Mouse (Mus musculus): ENCODE data around the gene Rapgef3. TPM values are rescaled to one million over a fixed set of nuclear protein-coding genes. Genes with fewer than 3 reads are reported as not detected.
A peak's percentile ranks its signal among the peaks of the same experiment; 100 is the strongest.

Rapgef3 gene
- polyA plus RNA-seq, 1 experiment from 2014 or later: 6.4 TPM

- no peak overlapping the region for H3K4me3 ChIP-seq
- no peaks in the 10 kb centered on the region for H3K27me3 ChIP-seq (ENCODE audit: low read depth, poor library complexity, severe bottlenecking)
- H3K4me1 ChIP-seq: peaks cover 28% of the 10 kb centered on the region
- no peak overlapping the region for H3K27ac ChIP-seq
- no peaks in the 10 kb centered on the region for H3K9me3 ChIP-seq (replicated peaks)
- 87% methylated on average over 4 of the region's 4 CpGs for WGBS
- no peaks in the 10 kb centered on the region for H3K36me3 ChIP-seq
- DNase-seq (ENCODE audit: low spot score): no peak
Measured at GRCm38 (mm10) chr15:97747486-97747885, 20.3 kb downstream of the Rapgef3 start.

GRCm38 (mm10) chr15:97746748-97747147, 21.0 kb downstream of the Rapgef3 start:
- no peaks in the 10 kb centered on the region for H3K27me3 ChIP-seq (ENCODE audit: low read depth, poor library complexity, severe bottlenecking)
- H3K4me1 ChIP-seq: peaks cover 31% of the 10 kb centered on the region
- no peaks in the 10 kb centered on the region for H3K36me3 ChIP-seq
- no peak for DNase-seq (ENCODE audit: low spot score)
- no peaks in the 10 kb centered on the region for H3K9me3 ChIP-seq (replicated peaks)
- no peak overlapping the region for H3K4me3 ChIP-seq
- no peak overlapping the region for H3K27ac ChIP-seq
- WGBS: 95% methylated on average over 24 of the region's 24 CpGs

GRCm38 (mm10) chr15:97746278-97746677, 21.5 kb downstream of the Rapgef3 start:
- peaks cover 31% of the 10 kb centered on the region for H3K4me1 ChIP-seq
- H3K27me3 ChIP-seq (ENCODE audit: low read depth, poor library complexity, severe bottlenecking): no peaks in the 10 kb centered on the region
- no peak overlapping the region for H3K4me3 ChIP-seq
- H3K9me3 ChIP-seq (replicated peaks): no peaks in the 10 kb centered on the region
- no peaks in the 10 kb centered on the region for H3K36me3 ChIP-seq
- no peak overlapping the region for H3K27ac ChIP-seq
- DNase-seq (ENCODE audit: low spot score): no peak
- 93% methylated on average over 10 of the region's 10 CpGs for WGBS

- Histone ChIP-seq H3K36me3 (no peaks in the 10 kb centered on the region), H3K27me3 (ENCODE audit: low read depth, poor library complexity, severe bottlenecking) (no peaks in the 10 kb centered on the region), H3K27ac (peak overlapping the region; percentile 3; the same call in 1 of the 2 replicates), H3K9me3 (replicated peaks) (no peaks in the 10 kb centered on the region), H3K4me1 (peaks cover 25% of the 10 kb centered on the region), H3K4me3 (no peak overlapping the region)
- DNase-seq (ENCODE audit: low spot score): no peak
- WGBS: 81% methylated on average over 10 of the region's 10 CpGs
Measured at GRCm38 (mm10) chr15:97745331-97745730, 22.4 kb downstream of the Rapgef3 start.

GRCm38 (mm10) chr15:97744930-97745329, 22.8 kb downstream of the Rapgef3 start:
- H3K27ac ChIP-seq: 0 out of 2 replicates have a peak overlapping the region, but pooled peaks have one; percentile 3

GRCm38 (mm10) chr15:97743961-97744525, 23.7 kb downstream of the Rapgef3 start:
- H3K36me3 ChIP-seq: no peaks in the 10 kb centered on the region
- 67% methylated on average over 12 of the region's 12 CpGs for WGBS
- H3K27me3 ChIP-seq (ENCODE audit: low read depth, poor library complexity, severe bottlenecking): no peaks in the 10 kb centered on the region
- H3K27ac ChIP-seq: peak overlapping the region; percentile 53; the same call in 1 of the 2 replicates
- no peak overlapping the region for H3K4me3 ChIP-seq
- H3K4me1 ChIP-seq: peaks cover 19% of the 10 kb centered on the region
- no peak for DNase-seq (ENCODE audit: low spot score)
- H3K9me3 ChIP-seq (replicated peaks): no peaks in the 10 kb centered on the region

More at GRCm38 (mm10) chr15:97744930-97745329, 22.8 kb downstream of the Rapgef3 start:
- Histone ChIP-seq H3K4me1 (peaks cover 21% of the 10 kb centered on the region), H3K9me3 (replicated peaks) (no peaks in the 10 kb centered on the region), H3K36me3 (no peaks in the 10 kb centered on the region), H3K4me3 (no peak overlapping the region), H3K27me3 (ENCODE audit: low read depth, poor library complexity, severe bottlenecking) (no peaks in the 10 kb centered on the region)
- no peak for DNase-seq (ENCODE audit: low spot score)
- 81% methylated on average over 10 of the region's 10 CpGs for WGBS

GRCm38 (mm10) chr15:97743210-97743609, 24.6 kb downstream of the Rapgef3 start:
- no peaks in the 10 kb centered on the region for H3K9me3 ChIP-seq (replicated peaks)
- WGBS: 87% methylated on average over 5 of the region's 5 CpGs
- H3K4me3 ChIP-seq: no peak overlapping the region
- no peak for DNase-seq (ENCODE audit: low spot score)
- no peaks in the 10 kb centered on the region for H3K36me3 ChIP-seq
- H3K27me3 ChIP-seq (ENCODE audit: low read depth, poor library complexity, severe bottlenecking): no peaks in the 10 kb centered on the region
- peaks cover 16% of the 10 kb centered on the region for H3K4me1 ChIP-seq
- no peak overlapping the region for H3K27ac ChIP-seq

- 67% methylated on average over 4 of the region's 4 CpGs for WGBS
- Histone ChIP-seq H3K27ac (no peak overlapping the region), H3K9me3 (replicated peaks) (no peaks in the 10 kb centered on the region), H3K4me1 (peaks cover 16% of the 10 kb centered on the region), H3K36me3 (no peaks in the 10 kb centered on the region), H3K4me3 (no peak overlapping the region), H3K27me3 (ENCODE audit: low read depth, poor library complexity, severe bottlenecking) (no peaks in the 10 kb centered on the region)
- no peak for DNase-seq (ENCODE audit: low spot score)
Measured at GRCm38 (mm10) chr15:97742600-97742999, 25.2 kb downstream of the Rapgef3 start.

GRCm38 (mm10) chr15:97742074-97742473, 25.7 kb downstream of the Rapgef3 start:
- no peak overlapping the region for H3K27ac ChIP-seq
- no peak for DNase-seq (ENCODE audit: low spot score)
- 60% methylated on average over 7 of the region's 7 CpGs for WGBS

GRCm38 (mm10) chr15:97741662-97742061, 26.1 kb downstream of the Rapgef3 start:
- H3K27ac ChIP-seq: no peak overlapping the region
- no peaks in the 10 kb centered on the region for H3K27me3 ChIP-seq (ENCODE audit: low read depth, poor library complexity, severe bottlenecking)
- WGBS: 79% methylated on average over 12 of the region's 12 CpGs
- H3K4me1 ChIP-seq: peaks cover 16% of the 10 kb centered on the region
- no peak for DNase-seq (ENCODE audit: low spot score)
- H3K9me3 ChIP-seq (replicated peaks): no peaks in the 10 kb centered on the region
- no peaks in the 10 kb centered on the region for H3K36me3 ChIP-seq
- no peak overlapping the region for H3K4me3 ChIP-seq

More at GRCm38 (mm10) chr15:97742074-97742473, 25.7 kb downstream of the Rapgef3 start:
- H3K4me3 ChIP-seq: no peak overlapping the region
- H3K9me3 ChIP-seq (replicated peaks): no peaks in the 10 kb centered on the region
- H3K4me1 ChIP-seq: peaks cover 16% of the 10 kb centered on the region
- no peaks in the 10 kb centered on the region for H3K27me3 ChIP-seq (ENCODE audit: low read depth, poor library complexity, severe bottlenecking)
- no peaks in the 10 kb centered on the region for H3K36me3 ChIP-seq

- no peaks in the 10 kb centered on the region for H3K9me3 ChIP-seq (replicated peaks)
- no peaks in the 10 kb centered on the region for H3K27me3 ChIP-seq (ENCODE audit: low read depth, poor library complexity, severe bottlenecking)
- no peak for DNase-seq (ENCODE audit: low spot score)
- WGBS: 92% methylated on average over 9 of the region's 9 CpGs
- H3K27ac ChIP-seq: no peak overlapping the region
- no peak overlapping the region for H3K4me3 ChIP-seq
- peaks cover 13% of the 10 kb centered on the region for H3K4me1 ChIP-seq
- H3K36me3 ChIP-seq: no peaks in the 10 kb centered on the region
Measured at GRCm38 (mm10) chr15:97740283-97740732, 27.5 kb downstream of the Rapgef3 start.

- no peaks in the 10 kb centered on the region for H3K27me3 ChIP-seq (ENCODE audit: low read depth, poor library complexity, severe bottlenecking)
- no peaks in the 10 kb centered on the region for H3K36me3 ChIP-seq
- WGBS: 93% methylated on average over 7 of the region's 7 CpGs
- H3K4me1 ChIP-seq: peaks cover 4% of the 10 kb centered on the region; the same call in 1 of the 2 replicates
- H3K27ac ChIP-seq: no peak overlapping the region
- no peaks in the 10 kb centered on the region for H3K9me3 ChIP-seq (replicated peaks)
- DNase-seq (ENCODE audit: low spot score): no peak
- no peak overlapping the region for H3K4me3 ChIP-seq
Measured at GRCm38 (mm10) chr15:97738923-97739322, 28.8 kb downstream of the Rapgef3 start.

GRCm38 (mm10) chr15:97731988-97732387, 35.8 kb downstream of the Rapgef3 start:
- no peak overlapping the region for H3K27ac ChIP-seq
- H3K36me3 ChIP-seq: no peaks in the 10 kb centered on the region
- WGBS: 89% methylated on average over 11 of the region's 11 CpGs
- no peak overlapping the region for H3K4me3 ChIP-seq
- H3K27me3 ChIP-seq (ENCODE audit: low read depth, poor library complexity, severe bottlenecking): no peaks in the 10 kb centered on the region
- H3K9me3 ChIP-seq (replicated peaks): no peaks in the 10 kb centered on the region; the same call in 1 of the 2 replicates
- no peak for DNase-seq (ENCODE audit: low spot score)
- H3K4me1 ChIP-seq: no peaks in the 10 kb centered on the region
